Mouse (Mus musculus) brain, adult 2 months (tissue): ENCODE measurements around the gene Sirt7.
A peak's percentile ranks its signal among the peaks of the same experiment; 100 is the strongest.

Experiments
- DNase-seq: peaks from one replicate; pipeline ENCODE4 v3.0.0; 2011; ENCODE audit warnings: low read depth, low spot score

Sirt7 gene

DNA sequence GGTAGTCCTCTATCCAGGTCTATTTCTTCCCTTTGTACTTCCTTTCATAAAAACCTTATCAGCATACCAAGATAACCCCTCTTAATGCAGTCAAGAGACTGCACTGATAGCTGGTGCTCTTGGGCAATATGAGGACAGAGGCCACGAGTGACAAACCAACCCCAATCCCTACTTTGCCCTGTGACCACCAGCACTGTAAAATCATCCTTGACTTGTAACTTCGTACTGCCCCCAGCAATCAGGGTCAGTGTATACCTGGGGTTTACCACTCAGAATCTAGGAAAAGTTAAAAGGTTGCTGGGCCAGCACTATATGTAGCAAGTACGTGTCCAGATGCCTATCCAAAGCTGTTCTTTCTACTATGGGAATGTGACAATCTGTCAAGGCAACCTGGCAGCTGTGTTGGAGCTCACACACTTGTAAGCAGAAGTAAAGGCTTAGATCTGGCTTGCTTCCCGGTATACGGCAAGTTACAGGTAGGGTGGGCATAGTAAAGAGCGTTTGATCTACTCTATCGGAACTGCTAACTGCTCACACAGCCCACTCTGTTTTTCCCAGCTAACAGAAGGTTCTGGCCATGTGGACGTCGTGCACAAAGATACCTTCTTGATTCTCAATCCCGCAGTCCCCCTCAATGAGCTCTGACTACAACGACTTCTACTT is 53.2 kb downstream of the Sirt7 start:
- peak; percentile 24 for DNase-seq

DNA sequence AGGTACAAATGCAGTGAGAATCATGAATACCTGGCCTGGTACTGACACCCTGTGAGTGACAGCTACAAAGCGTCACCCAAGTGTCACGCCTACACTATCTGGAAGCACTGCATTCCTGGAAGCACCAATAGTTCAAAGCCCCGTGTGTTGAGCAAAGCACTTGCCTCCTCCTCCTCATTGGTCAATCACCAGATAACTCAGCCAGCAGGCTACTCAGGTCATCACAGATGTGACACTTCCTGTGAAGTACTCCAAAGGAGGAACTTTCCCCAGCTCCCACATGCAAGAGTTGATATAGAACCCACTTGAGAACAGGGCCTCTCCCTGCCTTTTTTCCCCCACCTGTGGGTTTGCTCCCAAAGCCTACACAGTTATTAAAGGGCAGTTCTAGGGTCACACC is 53.9 kb downstream of the Sirt7 start:
- DNase-seq: no peak
